Mouse (Mus musculus) hindbrain, postnatal 0 days (tissue): ENCODE data around the gene Nme7. TPM values are rescaled to one million over a fixed set of nuclear protein-coding genes. Genes with fewer than 3 reads are reported as not detected.

Source experiments
- ATAC-seq: fragments of 200-750 bp; cut with Nextera tagmentation; 2 replicates; pipeline ENCODE4 v1.8.0; 2017; ENCODE audit warnings: mild to moderate bottlenecking, moderate TSS enrichment, moderate library complexity
- DNase-seq: peaks from one replicate; pipeline ENCODE4 v3.0.0-alpha.2; 2015; ENCODE audit warnings: low spot score
- H3K27ac ChIP-seq: fragments of 300-500 bp; sonication (generic); 2 replicates; pipeline ENCODE4 v1.5.1; 2014; ENCODE audit warnings: mild to moderate bottlenecking
- H3K27me3 ChIP-seq: fragments of 300-500 bp; sonication (generic); 2 replicates; pipeline ENCODE4 v1.6.1; 2014; ENCODE audit warnings: low read length, mixed read lengths; ENCODE audit not compliant: insufficient read depth
- H3K36me3 ChIP-seq: fragments of 300-500 bp; sonication (generic); 2 replicates; pipeline ENCODE4 v1.6.1; 2014; ENCODE audit warnings: low read length, mixed read lengths; ENCODE audit not compliant: insufficient read depth
- H3K4me1 ChIP-seq: fragments of 300-500 bp; sonication (generic); 2 replicates; pipeline ENCODE4 v1.6.1; 2014; ENCODE audit warnings: antibody characterized with exemption, low read length, mixed read lengths; ENCODE audit not compliant: insufficient read depth
- H3K4me2 ChIP-seq: fragments of 300-500 bp; sonication (generic); 2 replicates; pipeline ENCODE4 v1.6.1; 2014; ENCODE audit warnings: low read depth, mild to moderate bottlenecking, low read length, moderate library complexity, mixed read lengths
- H3K4me3 ChIP-seq: fragments of 300-500 bp; sonication (generic); 2 replicates; pipeline ENCODE4 v1.5.1; 2014; ENCODE audit warnings: low read length
- H3K9ac ChIP-seq: fragments of 300-500 bp; sonication (generic); replicated peaks from 2 replicates; pipeline ENCODE4 v1.6.1; 2014; ENCODE audit warnings: mild to moderate bottlenecking, low read length, moderate library complexity, mixed read lengths
- H3K9me3 ChIP-seq: fragments of 300-500 bp; sonication (generic); 2 replicates; pipeline ENCODE4 v1.6.1; 2016; ENCODE audit warnings: low read length, mixed read lengths
- CTCF ChIP-seq: IDR thresholded peaks from 2 replicates; pipeline ENCODE4 v1.5.1; 2016; ENCODE audit warnings: antibody characterized with exemption, control low read depth, low read depth
- WGBS: fragments of 180-500 bp; shearing (Covaris S2); extraction: QIAGEN DNeasy Blood & Tissue Kit; methylation state at CpG from one replicate; pipeline ENCODE4 v1.1.7; 2014; 5-methylcytosine and 5-hydroxymethylcytosine counted together
- polyA plus RNA-seq: library from polyadenylated mRNA; unstranded; fragments of >200 nt; fragmentation: Nextera tagmentation; extraction: Ambion mirVana; gene quantifications from 2 replicates; pipeline ENCODE4 v1.2.1, GENCODE M21; 2015
- total RNA-seq: library from RNA; depleted of rRNA; stranded (reverse); fragments of >200 nt; gene quantifications from 2 replicates; pipeline ENCODE4 v1.2.3, GENCODE M21; 2014

Gene Nme7
- total and polyA plus RNA-seq, 2 experiments from 2014 or later, result 19.7 to 24.8 TPM

- WGBS, result 86% methylated on average over 4 of the region's 4 CpGs
- Histone ChIP-seq H3K9ac (no peak overlapping the region), H3K27me3 (no peaks in the 10 kb centered on the region)
These were observed 146.3 kb downstream of the Nme7 start for GRCm38 (mm10) chr1:164450231-164450630.

GRCm38 (mm10) chr1:164450644-164451043 lies 146.7 kb downstream of the Nme7 start:
- DNase-seq (no peak), ATAC-seq (no peak)
- Histone ChIP-seq H3K36me3 (peaks cover 40% of the 10 kb centered on the region), H3K4me1 (no peaks in the 10 kb centered on the region), H3K27me3 (no peaks in the 10 kb centered on the region), H3K4me3 (no peak overlapping the region), H3K27ac (no peak overlapping the region), H3K9me3 (no peaks in the 10 kb centered on the region), H3K4me2 (no peak overlapping the region), H3K9ac (no peak overlapping the region)
- TF ChIP-seq CTCF, result no peak
- 85% methylated on average over 4 of the region's 4 CpGs for WGBS

More at GRCm38 (mm10) chr1:164450231-164450630, 146.3 kb downstream of the Nme7 start:
- ATAC-seq, result no peak
- Histone ChIP-seq H3K9me3 (no peaks in the 10 kb centered on the region), H3K4me1 (no peaks in the 10 kb centered on the region), H3K4me2 (no peak overlapping the region), H3K36me3 (peaks cover 40% of the 10 kb centered on the region), H3K27ac (no peak overlapping the region), H3K4me3 (no peak overlapping the region)
- TF ChIP-seq CTCF, result no peak
- DNase-seq, result no peak

- Histone ChIP-seq H3K4me2 (no peak overlapping the region), H3K27ac (no peak overlapping the region), H3K27me3 (no peaks in the 10 kb centered on the region), H3K36me3 (peaks cover 40% of the 10 kb centered on the region), H3K4me1 (no peaks in the 10 kb centered on the region), H3K9ac (no peak overlapping the region), H3K4me3 (no peak overlapping the region), H3K9me3 (no peaks in the 10 kb centered on the region)
- no peak for ATAC-seq
- TF ChIP-seq CTCF, result no peak
- DNase-seq, result no peak
- 92% methylated on average over 5 of the region's 5 CpGs for WGBS
These were observed 147.4 kb downstream of the Nme7 start for GRCm38 (mm10) chr1:164451346-164451745.

- no peak for DNase-seq
- 89% methylated on average over 6 of the region's 6 CpGs for WGBS
- H3K27ac ChIP-seq, result no peak overlapping the region
- H3K9ac ChIP-seq, result no peak overlapping the region
- H3K36me3 ChIP-seq, result peaks cover 40% of the 10 kb centered on the region
- H3K4me1 ChIP-seq, result no peaks in the 10 kb centered on the region
- no peak for TF ChIP-seq CTCF
- H3K4me3 ChIP-seq, result no peak overlapping the region
- H3K27me3 ChIP-seq, result no peaks in the 10 kb centered on the region
- no peak overlapping the region for H3K4me2 ChIP-seq
- H3K9me3 ChIP-seq, result no peaks in the 10 kb centered on the region
- ATAC-seq, result no peak
These were observed 148.7 kb downstream of the Nme7 start for GRCm38 (mm10) chr1:164452580-164452979.

- Histone ChIP-seq H3K9me3 (no peaks in the 10 kb centered on the region), H3K4me2 (peak overlapping the region; percentile 69; the same call in 1 of the 2 replicates), H3K4me3 (no peak overlapping the region; the same call in 1 of the 2 replicates), H3K36me3 (peaks cover 35% of the 10 kb centered on the region), H3K27me3 (no peaks in the 10 kb centered on the region), H3K4me1 (no peaks in the 10 kb centered on the region), H3K9ac (peak overlapping the region; percentile 17; the same call in 1 of the 2 replicates), H3K27ac (no peak overlapping the region)
- no peak for DNase-seq
- 95% methylated on average over 8 of the region's 8 CpGs for WGBS
- no peak for TF ChIP-seq CTCF
- no peak for ATAC-seq
These were observed 149.2 kb downstream of the Nme7 start for GRCm38 (mm10) chr1:164453146-164453545.

GRCm38 (mm10) chr1:164453739-164454138 lies 149.8 kb downstream of the Nme7 start:
- Histone ChIP-seq H3K27ac (no peak overlapping the region), H3K9me3 (no peaks in the 10 kb centered on the region), H3K4me1 (no peaks in the 10 kb centered on the region; the same call in 1 of the 2 replicates), H3K36me3 (peaks cover 29% of the 10 kb centered on the region), H3K27me3 (no peaks in the 10 kb centered on the region), H3K9ac (peak overlapping the region; percentile 17; the same call in 1 of the 2 replicates), H3K4me3 (peak overlapping the region; percentile 81), H3K4me2 (peak overlapping the region; percentile 69)
- no peak for TF ChIP-seq CTCF
- 86% methylated on average over 5 of the region's 5 CpGs for WGBS
- DNase-seq (no peak), ATAC-seq (no peak)

- TF ChIP-seq CTCF, result no peak
- H3K27ac ChIP-seq, result peak overlapping the region; percentile 56; the same call in 1 of the 2 replicates
- H3K4me3 ChIP-seq, result peak overlapping the region; percentile 81
- no peaks in the 10 kb centered on the region for H3K27me3 ChIP-seq
- DNase-seq (peak; percentile 80), ATAC-seq (no peak)
- 18% methylated on average over 14 of the region's 14 CpGs for WGBS
- no peaks in the 10 kb centered on the region for H3K9me3 ChIP-seq
- no peaks in the 10 kb centered on the region; the same call in 1 of the 2 replicates for H3K4me1 ChIP-seq
- peaks cover 23% of the 10 kb centered on the region for H3K36me3 ChIP-seq
- H3K4me2 ChIP-seq, result peak overlapping the region; percentile 69
- H3K9ac ChIP-seq, result peak overlapping the region; percentile 64
These were observed 151.0 kb downstream of the Nme7 start for GRCm38 (mm10) chr1:164454747-164455400.
